ENCODE assay signal across 27 mouse cellular contexts in genomic region chr2:119254976-119255375, GRCm38 (mm10). TPM values are rescaled to one million over a fixed set of nuclear protein-coding genes. Genes with fewer than 3 reads are reported as not detected.
DNase-seq lines count a peak whose midpoint lies in the region; ATAC-seq lines count a peak whose summit lies in the region.
"Had no signal": no experiment of that assay in that cellular context is flagged by ENCODE, and none has a peak within 500 bp of the region (broad histone marks: within the 10 kb centered on the region; RNA-seq: fewer than 3 reads in every experiment).

No protein-coding gene starts in this region.

- DNase-seq in embryonic facial prominence, embryonic 11.5 days (ENCODE audit: low spot score) = no peak
- no peak for DNase-seq in embryonic facial prominence, embryonic 10.5 days (ENCODE audit: low spot score)
- DNase-seq in midbrain, embryonic 11.5 days (ENCODE audit: low spot score, missing footprints) = peak; percentile 82
- peak; percentile 73 for DNase-seq in ZHBTc4 (ENCODE audit: low read depth, low spot score)
- no peak for DNase-seq in hindbrain, embryonic 14.5 days (ENCODE audit: low spot score)
- DNase-seq: adrenal gland, adult 2 months; adrenal gland, postnatal 10 days; adrenal gland, postnatal 25 days; B cell, adult 2 months; cerebellum, adult 11 months; cerebellum, adult 18-20 months; cerebellum, adult 8-10 months; cerebellum, adult 9-11 months; cerebellum, postnatal 14 days; cerebellum, postnatal 36 days; embryo, embryonic 11 days had no signal

- H3K9ac ChIP-seq in embryonic facial prominence, embryonic 11.5 days (replicated peaks; ENCODE audit: low read length) = peak overlapping the region; percentile 22; the same call in 1 of the 2 replicates
- H3K9ac ChIP-seq in midbrain, embryonic 11.5 days (ENCODE audit: low read length) = no peak overlapping the region
- no peak overlapping the region for H3K9ac ChIP-seq in midbrain, embryonic 13.5 days (replicated peaks)
- no peak overlapping the region for H3K9ac ChIP-seq in hindbrain, embryonic 14.5 days
- H3K9ac ChIP-seq: embryonic facial prominence, embryonic 13.5 days; embryonic facial prominence, embryonic 15.5 days; forebrain, embryonic 12.5 days had no signal

- no peak for ATAC-seq in embryonic facial prominence, embryonic 11.5 days (replicated peaks; ENCODE audit: insufficient number of reproducible peaks, low FRiP score, low TSS enrichment, low read depth)
- no peak for ATAC-seq in midbrain, embryonic 11.5 days (ENCODE audit: low FRiP score)
- ATAC-seq in midbrain, embryonic 13.5 days = no peak
- ATAC-seq in hindbrain, embryonic 14.5 days (ENCODE audit: low FRiP score) = no peak
- ATAC-seq: CD4-positive, CD25-positive, alpha-beta regulatory T cell, adult 4 months; forebrain, embryonic 14.5 days; forebrain, embryonic 16.5 days had no signal

- H3K4me2 ChIP-seq in embryonic facial prominence, embryonic 11.5 days (ENCODE audit: low read depth, low read length) = no peak overlapping the region
- H3K4me2 ChIP-seq in midbrain, embryonic 11.5 days = no peak overlapping the region
- H3K4me2 ChIP-seq in midbrain, embryonic 13.5 days (replicated peaks) = no peak overlapping the region
- no peak overlapping the region for H3K4me2 ChIP-seq in hindbrain, embryonic 14.5 days (replicated peaks)
- H3K4me2 ChIP-seq: embryonic facial prominence, embryonic 13.5 days; embryonic facial prominence, embryonic 15.5 days; forebrain, embryonic 12.5 days had no signal

- no peak overlapping the region for H3K4me3 ChIP-seq in embryonic facial prominence, embryonic 11.5 days (ENCODE audit: low read depth, low read length)
- H3K4me3 ChIP-seq in embryonic facial prominence, embryonic 10.5 days = no peak overlapping the region
- H3K4me3 ChIP-seq in midbrain, embryonic 11.5 days (ENCODE audit: low read depth, low read length) = no peak overlapping the region
- H3K4me3 ChIP-seq in midbrain, embryonic 13.5 days (replicated peaks) = no peak overlapping the region
- H3K4me3 ChIP-seq in hindbrain, embryonic 14.5 days (replicated peaks; ENCODE audit: low read length) = no peak overlapping the region
- H3K4me3 ChIP-seq: embryonic facial prominence, embryonic 13.5 days; embryonic facial prominence, embryonic 15.5 days; erythroblast, embryonic 14.5 days; forebrain, embryonic 10.5 days; forebrain, embryonic 12.5 days had no signal

- H3K9me3 ChIP-seq in embryonic facial prominence, embryonic 11.5 days (replicated peaks; ENCODE audit: control insufficient read depth, low read length) = no peaks in the 10 kb centered on the region
- no peaks in the 10 kb centered on the region for H3K9me3 ChIP-seq in embryonic facial prominence, embryonic 10.5 days
- no peaks in the 10 kb centered on the region for H3K9me3 ChIP-seq in midbrain, embryonic 11.5 days (ENCODE audit: control insufficient read depth, low read length)
- no peaks in the 10 kb centered on the region for H3K9me3 ChIP-seq in midbrain, embryonic 13.5 days
- no peaks in the 10 kb centered on the region for H3K9me3 ChIP-seq in hindbrain, embryonic 14.5 days (ENCODE audit: control insufficient read depth, low read length)
- H3K9me3 ChIP-seq: embryonic facial prominence, embryonic 13.5 days; embryonic facial prominence, embryonic 15.5 days; forebrain, embryonic 10.5 days; forebrain, embryonic 12.5 days had no signal

- no peak overlapping the region for H3K27ac ChIP-seq in embryonic facial prominence, embryonic 11.5 days (replicated peaks; ENCODE audit: low read depth, low read length)
- no peak overlapping the region for H3K27ac ChIP-seq in embryonic facial prominence, embryonic 10.5 days (replicated peaks)
- no peak overlapping the region for H3K27ac ChIP-seq in midbrain, embryonic 11.5 days (ENCODE audit: low read depth, low read length)
- H3K27ac ChIP-seq in midbrain, embryonic 13.5 days = no peak overlapping the region
- no peak overlapping the region for H3K27ac ChIP-seq in hindbrain, embryonic 14.5 days
- H3K27ac ChIP-seq: embryonic facial prominence, embryonic 13.5 days; embryonic facial prominence, embryonic 15.5 days; forebrain, embryonic 10.5 days; forebrain, embryonic 12.5 days had no signal

- no peaks in the 10 kb centered on the region for H3K4me1 ChIP-seq in embryonic facial prominence, embryonic 11.5 days (ENCODE audit: control insufficient read depth, insufficient read depth, low read length)
- H3K4me1 ChIP-seq in embryonic facial prominence, embryonic 10.5 days = peaks cover 6% of the 10 kb centered on the region
- no peaks in the 10 kb centered on the region for H3K4me1 ChIP-seq in midbrain, embryonic 11.5 days (ENCODE audit: control insufficient read depth, insufficient read depth, low read length)
- 0 out of 2 replicates have a peak, but pooled peaks cover 4% of the 10 kb centered on the region for H3K4me1 ChIP-seq in midbrain, embryonic 13.5 days (replicated peaks)
- H3K4me1 ChIP-seq in hindbrain, embryonic 14.5 days (replicated peaks; ENCODE audit: control insufficient read depth, insufficient read depth, low read length) = no peaks in the 10 kb centered on the region
- H3K4me1 ChIP-seq: embryonic facial prominence, embryonic 13.5 days; embryonic facial prominence, embryonic 15.5 days had no signal

- 19% methylated on average over 7 of the region's 7 CpGs for whole genome bisulfite sequencing in embryonic facial prominence, embryonic 11.5 days
- WGBS in embryonic facial prominence, embryonic 10.5 days = 16% methylated on average over 7 of the region's 7 CpGs
- 7% methylated on average over 7 of the region's 7 CpGs for WGBS in midbrain, embryonic 11.5 days
- WGBS in midbrain, embryonic 13.5 days = 4% methylated on average over 7 of the region's 7 CpGs
- WGBS in hindbrain, embryonic 14.5 days = 7% methylated on average over 7 of the region's 7 CpGs

- no peaks in the 10 kb centered on the region for H3K27me3 ChIP-seq in embryonic facial prominence, embryonic 11.5 days (ENCODE audit: control insufficient read depth, insufficient read depth, low read length)
- H3K27me3 ChIP-seq in embryonic facial prominence, embryonic 10.5 days (replicated peaks; ENCODE audit: low read depth, poor library complexity, severe bottlenecking) = peaks cover 25% of the 10 kb centered on the region
- H3K27me3 ChIP-seq in midbrain, embryonic 11.5 days (ENCODE audit: control insufficient read depth, insufficient read depth, low read length) = no peaks in the 10 kb centered on the region
- peaks cover 20% of the 10 kb centered on the region for H3K27me3 ChIP-seq in midbrain, embryonic 13.5 days
- 0 out of 2 replicates have a peak, but pooled peaks cover 3% of the 10 kb centered on the region for H3K27me3 ChIP-seq in hindbrain, embryonic 14.5 days (ENCODE audit: control insufficient read depth, insufficient read depth, low read length)

- H3K36me3 ChIP-seq in embryonic facial prominence, embryonic 11.5 days (replicated peaks; ENCODE audit: control insufficient read depth, insufficient read depth, low read depth, low read length) = no peaks in the 10 kb centered on the region
- no peaks in the 10 kb centered on the region for H3K36me3 ChIP-seq in embryonic facial prominence, embryonic 10.5 days (replicated peaks)
- H3K36me3 ChIP-seq in midbrain, embryonic 11.5 days (ENCODE audit: control insufficient read depth, insufficient read depth, low read length) = no peaks in the 10 kb centered on the region
- no peaks in the 10 kb centered on the region for H3K36me3 ChIP-seq in midbrain, embryonic 13.5 days
- no peaks in the 10 kb centered on the region for H3K36me3 ChIP-seq in hindbrain, embryonic 14.5 days (replicated peaks; ENCODE audit: control insufficient read depth, insufficient read depth)
- H3K36me3 ChIP-seq: embryonic facial prominence, embryonic 13.5 days; embryonic facial prominence, embryonic 15.5 days; forebrain, embryonic 10.5 days; forebrain, embryonic 12.5 days had no signal

RNA-seq across cellular contexts. Expression of gene Rhov, which starts 16.1 kb away (rescaled TPM):
- 2.2 and 2.3 TPM in 2 replicates for polyA plus RNA-seq in embryonic facial prominence, embryonic 11.5 days (2014; fragmentation: Nextera tagmentation; extraction: Ambion mirVana)
- polyA plus RNA-seq in embryonic facial prominence, embryonic 10.5 days (2016; fragmentation: Nextera tagmentation; extraction: Ambion mirVana) = 0.74 and 2.5 TPM in 2 replicates
- polyA plus RNA-seq in midbrain, embryonic 11.5 days (2014; fragmentation: Nextera tagmentation; extraction: Ambion mirVana) = 1.3 and 2.6 TPM in 2 replicates
- 15.1 and 15.5 TPM in 2 replicates for polyA plus RNA-seq in midbrain, embryonic 13.5 days (2015; fragmentation: Nextera tagmentation; extraction: Ambion mirVana)
- polyA plus RNA-seq in hindbrain, embryonic 14.5 days (2014; fragmentation: Nextera tagmentation; extraction: Ambion mirVana) = 20.9 and 26.9 TPM in 2 replicates
- polyA plus RNA-seq: CD4-positive, CD25-positive, alpha-beta regulatory T cell, adult 4 months; erythroblast, embryonic 14.5 days had no signal

RNA-seq across cellular contexts. Expression of gene Spint1, which starts 17.8 kb away (rescaled TPM):
- 8.9 and 9.8 TPM in 2 replicates for polyA plus RNA-seq in embryonic facial prominence, embryonic 11.5 days (2014; fragmentation: Nextera tagmentation; extraction: Ambion mirVana)
- polyA plus RNA-seq in embryonic facial prominence, embryonic 10.5 days (2016; fragmentation: Nextera tagmentation; extraction: Ambion mirVana) = 11.1 and 11.4 TPM in 2 replicates
- polyA plus RNA-seq in midbrain, embryonic 11.5 days (2014; fragmentation: Nextera tagmentation; extraction: Ambion mirVana) = 1.1 and 1.2 TPM in 2 replicates
- polyA plus RNA-seq in midbrain, embryonic 13.5 days (2015; fragmentation: Nextera tagmentation; extraction: Ambion mirVana) = 0.34 and 0.48 TPM in 2 replicates
- 0.78 and 0.90 TPM in 2 replicates for polyA plus RNA-seq in hindbrain, embryonic 14.5 days (2014; fragmentation: Nextera tagmentation; extraction: Ambion mirVana)
- polyA plus RNA-seq: CD4-positive, CD25-positive, alpha-beta regulatory T cell, adult 4 months; erythroblast, embryonic 14.5 days had no signal

RNA-seq across cellular contexts. Expression of gene Ppp1r14d, which starts 25.3 kb away (rescaled TPM):
- not detected in 2 replicates for polyA plus RNA-seq in embryonic facial prominence, embryonic 11.5 days (2014; fragmentation: Nextera tagmentation; extraction: Ambion mirVana)
- 0.20 TPM in 2 replicates for polyA plus RNA-seq in embryonic facial prominence, embryonic 10.5 days (2016; fragmentation: Nextera tagmentation; extraction: Ambion mirVana)
- 0.21 TPM in 1 of 2 replicates, not detected in the other for polyA plus RNA-seq in midbrain, embryonic 11.5 days (2014; fragmentation: Nextera tagmentation; extraction: Ambion mirVana)
- polyA plus RNA-seq in midbrain, embryonic 13.5 days (2015; fragmentation: Nextera tagmentation; extraction: Ambion mirVana) = not detected in 2 replicates
- polyA plus RNA-seq in hindbrain, embryonic 14.5 days (2014; fragmentation: Nextera tagmentation; extraction: Ambion mirVana) = not detected in 2 replicates
- polyA plus RNA-seq: adrenal gland, adult 2 months; brain, embryonic 14.5 days; CD4-positive, CD25-positive, alpha-beta regulatory T cell, adult 4 months; erythroblast, embryonic 14.5 days; forebrain, embryonic 12.5 days; forebrain, embryonic 14.5 days; forebrain, embryonic 16.5 days; frontal cortex, adult 2 months had no signal

RNA-seq across cellular contexts. Expression of gene Vps18, which starts 33.6 kb away (rescaled TPM):
- 9.2 and 9.6 TPM in 2 replicates for polyA plus RNA-seq in embryonic facial prominence, embryonic 11.5 days (2014; fragmentation: Nextera tagmentation; extraction: Ambion mirVana)
- 23.1 and 25.1 TPM in 2 replicates for polyA plus RNA-seq in embryonic facial prominence, embryonic 10.5 days (2016; fragmentation: Nextera tagmentation; extraction: Ambion mirVana)
- 9.8 and 10.0 TPM in 2 replicates for polyA plus RNA-seq in midbrain, embryonic 11.5 days (2014; fragmentation: Nextera tagmentation; extraction: Ambion mirVana)
- polyA plus RNA-seq in midbrain, embryonic 13.5 days (2015; fragmentation: Nextera tagmentation; extraction: Ambion mirVana) = 26.0 and 26.3 TPM in 2 replicates
- 19.3 and 19.7 TPM in 2 replicates for polyA plus RNA-seq in hindbrain, embryonic 14.5 days (2014; fragmentation: Nextera tagmentation; extraction: Ambion mirVana)

RNA-seq across cellular contexts. Expression of gene Dnajc17, which starts 46.4 kb away (rescaled TPM):
- polyA plus RNA-seq in embryonic facial prominence, embryonic 11.5 days (2014; fragmentation: Nextera tagmentation; extraction: Ambion mirVana) = 25.9 and 26.2 TPM in 2 replicates
- 25.2 and 25.4 TPM in 2 replicates for polyA plus RNA-seq in embryonic facial prominence, embryonic 10.5 days (2016; fragmentation: Nextera tagmentation; extraction: Ambion mirVana)
- 22.5 and 25.6 TPM in 2 replicates for polyA plus RNA-seq in midbrain, embryonic 11.5 days (2014; fragmentation: Nextera tagmentation; extraction: Ambion mirVana)
- 24.0 and 24.3 TPM in 2 replicates for polyA plus RNA-seq in midbrain, embryonic 13.5 days (2015; fragmentation: Nextera tagmentation; extraction: Ambion mirVana)
- polyA plus RNA-seq in hindbrain, embryonic 14.5 days (2014; fragmentation: Nextera tagmentation; extraction: Ambion mirVana) = 20.1 and 21.5 TPM in 2 replicates

Comparison
In these comparisons a context has a peak if more than half of its experiments do, and no peak if none do; other contexts are left out.
1. DNase-seq: peak in midbrain, embryonic 11.5 days (single experiment) and ZHBTc4 (single experiment); none in embryonic facial prominence, embryonic 11.5 days (single experiment), embryonic facial prominence, embryonic 10.5 days (single experiment) and hindbrain, embryonic 14.5 days (single experiment).